ENCODE assay signal across 12 mouse cellular contexts in the genomic region with DNA sequence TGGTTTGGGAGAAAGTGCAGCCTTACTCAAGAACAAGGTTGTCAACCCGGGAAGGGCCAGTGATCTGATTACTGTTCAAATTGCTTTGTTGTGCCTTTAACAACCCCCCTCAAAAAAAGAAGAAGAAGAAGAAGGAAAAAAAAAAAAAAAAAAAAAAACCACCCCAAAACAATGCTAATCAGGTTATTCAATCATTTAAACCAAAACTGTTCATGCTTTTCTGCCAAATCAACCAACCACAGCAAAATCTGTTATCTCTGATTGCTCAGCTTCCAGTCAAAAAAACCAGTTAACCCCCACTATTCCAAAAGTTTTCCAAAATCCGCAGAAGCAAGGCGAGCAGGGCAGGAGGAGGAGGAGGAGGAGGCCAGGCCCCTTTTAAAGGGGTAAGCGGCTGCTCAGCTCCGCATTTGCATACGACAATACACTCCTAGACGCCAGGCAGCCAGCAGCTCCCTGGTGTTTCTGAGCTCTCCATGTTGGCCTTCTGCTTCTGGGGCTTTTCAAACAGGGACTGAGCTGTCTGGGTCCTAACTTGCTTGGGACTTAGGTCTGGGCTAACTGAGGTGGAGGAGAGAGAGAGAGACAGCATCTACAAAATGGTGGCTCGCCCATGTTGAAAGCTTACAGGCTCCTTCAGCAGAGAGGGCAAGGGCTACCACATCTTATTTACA. TPM values are rescaled to one million over a fixed set of nuclear protein-coding genes. Genes with fewer than 3 reads are reported as not detected.
DNase-seq lines count a peak whose midpoint lies in the region; ATAC-seq lines count a peak whose summit lies in the region.
"Had no signal": no experiment of that assay in that cellular context is flagged by ENCODE, and none has a peak within 500 bp of the region (broad histone marks: within the 10 kb centered on the region; RNA-seq: fewer than 3 reads in every experiment).

No protein-coding gene starts in this region.

- no peak overlapping the region for H3K4me3 ChIP-seq in kidney, embryonic 16.5 days (ENCODE audit: low read length)
- H3K4me3 ChIP-seq in hindbrain, embryonic 11.5 days (ENCODE audit: low read depth, low read length), result no peak overlapping the region
- H3K4me3 ChIP-seq in neural tube, embryonic 12.5 days, result no peak overlapping the region
- H3K4me3 ChIP-seq: limb, embryonic 15.5 days; myocyte had no signal

- no peaks in the 10 kb centered on the region for H3K27me3 ChIP-seq in kidney, embryonic 16.5 days (ENCODE audit: insufficient read depth, low read length)
- H3K27me3 ChIP-seq in hindbrain, embryonic 11.5 days (ENCODE audit: control insufficient read depth, insufficient read depth, low read length), result no peaks in the 10 kb centered on the region
- H3K27me3 ChIP-seq in neural tube, embryonic 12.5 days (replicated peaks), result no peaks in the 10 kb centered on the region
- H3K27me3 ChIP-seq: limb, embryonic 15.5 days had no signal

- H3K36me3 ChIP-seq in kidney, embryonic 16.5 days (ENCODE audit: insufficient read depth, low read length), result no peaks in the 10 kb centered on the region
- H3K36me3 ChIP-seq in hindbrain, embryonic 11.5 days (ENCODE audit: control insufficient read depth, insufficient read depth, low read length), result no peaks in the 10 kb centered on the region
- H3K36me3 ChIP-seq in neural tube, embryonic 12.5 days, result 0 out of 2 replicates have a peak, but pooled peaks cover 5% of the 10 kb centered on the region
- H3K36me3 ChIP-seq: G1E; limb, embryonic 15.5 days had no signal

- H3K27ac ChIP-seq in kidney, embryonic 16.5 days (ENCODE audit: low read length), result no peak overlapping the region
- H3K27ac ChIP-seq in hindbrain, embryonic 11.5 days (ENCODE audit: low read depth, low read length), result peak overlapping the region; percentile 78
- H3K27ac ChIP-seq in neural tube, embryonic 12.5 days, result no peak overlapping the region
- H3K27ac ChIP-seq: limb, embryonic 15.5 days had no signal

- H3K4me2 ChIP-seq in kidney, embryonic 16.5 days (replicated peaks; ENCODE audit: low read depth, low read length), result peak overlapping the region; percentile 37
- no peak overlapping the region; the same call in 1 of the 2 replicates for H3K4me2 ChIP-seq in hindbrain, embryonic 11.5 days (replicated peaks; ENCODE audit: low read depth, low read length)
- peak overlapping the region; percentile 32 for H3K4me2 ChIP-seq in neural tube, embryonic 12.5 days (replicated peaks)
- H3K4me2 ChIP-seq: limb, embryonic 15.5 days had no signal

- no peaks in the 10 kb centered on the region for H3K9me3 ChIP-seq in kidney, embryonic 16.5 days (ENCODE audit: low read length)
- no peaks in the 10 kb centered on the region for H3K9me3 ChIP-seq in hindbrain, embryonic 11.5 days (ENCODE audit: control insufficient read depth, low read length)
- no peaks in the 10 kb centered on the region for H3K9me3 ChIP-seq in neural tube, embryonic 12.5 days
- H3K9me3 ChIP-seq: limb, embryonic 15.5 days had no signal

- no peak overlapping the region for H3K9ac ChIP-seq in kidney, embryonic 16.5 days (replicated peaks; ENCODE audit: low read length)
- H3K9ac ChIP-seq in hindbrain, embryonic 11.5 days (ENCODE audit: low read depth, low read length), result no peak overlapping the region
- H3K9ac ChIP-seq in neural tube, embryonic 12.5 days, result no peak overlapping the region
- H3K9ac ChIP-seq: limb, embryonic 15.5 days had no signal

- peak; percentile 57; the same call in 1 of the 2 replicates for ATAC-seq in kidney, embryonic 16.5 days (ENCODE audit: low FRiP score, low TSS enrichment)
- ATAC-seq in hindbrain, embryonic 11.5 days (ENCODE audit: low FRiP score), result peak; percentile 82
- peak; percentile 85 for ATAC-seq in neural tube, embryonic 12.5 days (ENCODE audit: low FRiP score, low read depth)
- ATAC-seq: inflammation-experienced regulatory T-cells, adult 6 months had no signal

- 0 out of 2 replicates have a peak, but pooled peaks cover 2% of the 10 kb centered on the region for H3K4me1 ChIP-seq in kidney, embryonic 16.5 days (ENCODE audit: insufficient read depth, low read length)
- H3K4me1 ChIP-seq in hindbrain, embryonic 11.5 days (replicated peaks; ENCODE audit: control insufficient read depth, insufficient read depth, low read length), result 0 out of 2 replicates have a peak, but pooled peaks cover 3% of the 10 kb centered on the region
- H3K4me1 ChIP-seq in neural tube, embryonic 12.5 days, result peaks cover 5% of the 10 kb centered on the region

- WGBS in kidney, embryonic 16.5 days, result 18% methylated on average over 8 of the region's 8 CpGs
- 18% methylated on average over 8 of the region's 8 CpGs for WGBS in hindbrain, embryonic 11.5 days
- 9% methylated on average over 8 of the region's 8 CpGs for WGBS in neural tube, embryonic 12.5 days

- no peak for DNase-seq in kidney, adult 9 months
- DNase-seq in embryo, embryonic 11 days, result peak; percentile 49
- peak; percentile 51 for DNase-seq in hindbrain, embryonic 11.5 days (ENCODE audit: low spot score)
- DNase-seq in adrenal gland, adult (ENCODE audit: inconsistent age in 2 of 2, low spot score in 1 of 2), result no peak
- no peak for DNase-seq in urinary bladder, adult 18-20 months (ENCODE audit: low spot score in 2 of 2)
- DNase-seq in thymus, postnatal 10 days (ENCODE audit: low spot score in 2 of 2), result no peak

RNA-seq across cellular contexts. Expression of a gene that starts 42.6 kb away (rescaled TPM):
- 6.7 and 7.5 TPM in 2 replicates for polyA plus RNA-seq in kidney, embryonic 16.5 days (2015; fragmentation: Nextera tagmentation; extraction: Ambion mirVana)
- 29.5 and 32.0 TPM in 2 replicates for polyA plus RNA-seq in hindbrain, embryonic 11.5 days (2014; fragmentation: Nextera tagmentation; extraction: Ambion mirVana)
- polyA plus RNA-seq in neural tube, embryonic 12.5 days (2016; fragmentation: Nextera tagmentation; extraction: Ambion mirVana), result 36.5 and 37.1 TPM in 2 replicates
- polyA plus RNA-seq: G1E had no signal

Comparison
In these comparisons a context has a peak if more than half of its experiments do, and no peak if none do; other contexts are left out.
1. DNase-seq: peak in embryo, embryonic 11 days (single experiment) and hindbrain, embryonic 11.5 days (single experiment); none in kidney, adult 9 months (single experiment), adrenal gland, adult (0 of 2), urinary bladder, adult 18-20 months (0 of 2) and thymus, postnatal 10 days (0 of 2).
2. Peak in every context shown above with its lines, with median percentiles within 50 percentile points of each other: ATAC-seq.